Mouse (Mus musculus) neural tube, embryonic 15.5 days (tissue): Measurements from ENCODE around the gene Pcp2. TPM values are rescaled to one million over a fixed set of nuclear protein-coding genes. Genes with fewer than 3 reads are reported as not detected.

Experiments used
- ATAC-seq: fragments of 200-750 bp; cut with Nextera tagmentation; 2 replicates; pipeline ENCODE4 v1.8.0; 2017; ENCODE audit warnings: mild to moderate bottlenecking, moderate TSS enrichment, moderate library complexity; ENCODE audit not compliant: low FRiP score
- H3K27ac ChIP-seq: fragments of 300-500 bp; sonication (generic); replicated peaks from 2 replicates; pipeline ENCODE4 v1.5.1; 2015; ENCODE audit warnings: mild to moderate bottlenecking, inconsistent platforms
- H3K27me3 ChIP-seq: fragments of 300-500 bp; sonication (generic); replicated peaks from 2 replicates; pipeline ENCODE4 v1.6.1; 2015; ENCODE audit warnings: inconsistent platforms
- H3K36me3 ChIP-seq: fragments of 300-500 bp; sonication (generic); 2 replicates; pipeline ENCODE4 v1.6.1; 2015; ENCODE audit warnings: inconsistent platforms
- H3K4me1 ChIP-seq: fragments of 300-500 bp; sonication (generic); 2 replicates; pipeline ENCODE4 v1.6.1; 2015; ENCODE audit warnings: inconsistent platforms
- H3K4me2 ChIP-seq: fragments of 300-500 bp; sonication (generic); 2 replicates; pipeline ENCODE4 v1.6.1; 2015; ENCODE audit warnings: inconsistent platforms, mild to moderate bottlenecking, moderate library complexity
- H3K4me3 ChIP-seq: fragments of 300-500 bp; sonication (generic); replicated peaks from 2 replicates; pipeline ENCODE4 v1.5.1; 2015; ENCODE audit warnings: mild to moderate bottlenecking, inconsistent platforms
- H3K9ac ChIP-seq: fragments of 300-500 bp; sonication (generic); replicated peaks from 2 replicates; pipeline ENCODE4 v1.6.1; 2015; ENCODE audit warnings: mild to moderate bottlenecking, inconsistent platforms
- H3K9me3 ChIP-seq: fragments of 300-500 bp; sonication (generic); replicated peaks from 2 replicates; pipeline ENCODE4 v1.6.1; 2016; ENCODE audit warnings: inconsistent platforms
- WGBS: fragments of 180-500 bp; shearing (Covaris S2); methylation state at CpG from one replicate; pipeline ENCODE4 v1.1.7; 2015; ENCODE audit warnings: mixed read lengths; 5-methylcytosine and 5-hydroxymethylcytosine counted together
- polyA plus RNA-seq: library from polyadenylated mRNA; unstranded; fragments of >200 nt; fragmentation: Nextera tagmentation; extraction: Ambion mirVana; gene quantifications from 2 replicates; pipeline ENCODE4 v1.2.1, GENCODE M21; 2015

The Pcp2 gene
- polyA plus RNA-seq, 1 experiment from 2014 or later = 0.82 TPM

GRCm38 (mm10) chr8:3648990-3649389 is 23.6 kb upstream of the Pcp2 start:
- H3K4me3 ChIP-seq = no peak overlapping the region
- ATAC-seq = no peak
- WGBS = 42% methylated on average over 1 of the region's 1 CpGs
- no peaks in the 10 kb centered on the region for H3K27me3 ChIP-seq
- no peaks in the 10 kb centered on the region for H3K9me3 ChIP-seq
- H3K36me3 ChIP-seq = no peaks in the 10 kb centered on the region
- H3K9ac ChIP-seq = no peak overlapping the region
- no peak overlapping the region for H3K4me2 ChIP-seq
- H3K4me1 ChIP-seq = no peaks in the 10 kb centered on the region
- no peak overlapping the region for H3K27ac ChIP-seq

GRCm38 (mm10) chr8:3648268-3648667 is 22.9 kb upstream of the Pcp2 start:
- no peaks in the 10 kb centered on the region for H3K36me3 ChIP-seq
- no peak for ATAC-seq
- H3K4me2 ChIP-seq = no peak overlapping the region
- WGBS = 81% methylated on average over 2 of the region's 2 CpGs
- no peaks in the 10 kb centered on the region for H3K4me1 ChIP-seq
- no peak overlapping the region for H3K27ac ChIP-seq
- H3K9me3 ChIP-seq = no peaks in the 10 kb centered on the region
- no peak overlapping the region for H3K4me3 ChIP-seq
- H3K9ac ChIP-seq = no peak overlapping the region
- no peaks in the 10 kb centered on the region for H3K27me3 ChIP-seq

DNA sequence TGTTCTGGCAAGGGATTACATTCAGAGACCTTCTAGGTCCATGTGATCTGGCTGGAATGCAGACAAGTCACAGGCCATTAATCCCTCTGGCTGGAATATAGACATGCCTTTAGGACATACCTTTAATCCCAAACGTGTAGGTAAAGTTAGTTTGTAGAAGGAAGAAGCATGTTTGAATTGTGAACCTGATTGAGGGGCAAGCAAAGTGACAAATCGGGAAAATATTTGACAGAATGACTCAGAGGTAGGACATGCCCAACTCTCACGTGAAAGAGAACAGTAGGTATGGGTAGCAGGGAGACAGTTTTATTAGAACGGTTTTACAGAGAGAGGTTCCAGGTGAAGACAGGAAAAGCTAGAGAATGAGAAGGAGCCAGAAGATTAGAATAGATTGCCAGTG is 22.2 kb upstream of the Pcp2 start:
- no peaks in the 10 kb centered on the region for H3K4me1 ChIP-seq
- H3K36me3 ChIP-seq = no peaks in the 10 kb centered on the region
- H3K4me2 ChIP-seq = no peak overlapping the region
- H3K27me3 ChIP-seq = no peaks in the 10 kb centered on the region
- no peaks in the 10 kb centered on the region for H3K9me3 ChIP-seq
- WGBS = 84% methylated on average over 4 of the region's 4 CpGs
- no peak overlapping the region for H3K9ac ChIP-seq
- no peak overlapping the region for H3K4me3 ChIP-seq
- no peak for ATAC-seq
- no peak overlapping the region for H3K27ac ChIP-seq

DNA sequence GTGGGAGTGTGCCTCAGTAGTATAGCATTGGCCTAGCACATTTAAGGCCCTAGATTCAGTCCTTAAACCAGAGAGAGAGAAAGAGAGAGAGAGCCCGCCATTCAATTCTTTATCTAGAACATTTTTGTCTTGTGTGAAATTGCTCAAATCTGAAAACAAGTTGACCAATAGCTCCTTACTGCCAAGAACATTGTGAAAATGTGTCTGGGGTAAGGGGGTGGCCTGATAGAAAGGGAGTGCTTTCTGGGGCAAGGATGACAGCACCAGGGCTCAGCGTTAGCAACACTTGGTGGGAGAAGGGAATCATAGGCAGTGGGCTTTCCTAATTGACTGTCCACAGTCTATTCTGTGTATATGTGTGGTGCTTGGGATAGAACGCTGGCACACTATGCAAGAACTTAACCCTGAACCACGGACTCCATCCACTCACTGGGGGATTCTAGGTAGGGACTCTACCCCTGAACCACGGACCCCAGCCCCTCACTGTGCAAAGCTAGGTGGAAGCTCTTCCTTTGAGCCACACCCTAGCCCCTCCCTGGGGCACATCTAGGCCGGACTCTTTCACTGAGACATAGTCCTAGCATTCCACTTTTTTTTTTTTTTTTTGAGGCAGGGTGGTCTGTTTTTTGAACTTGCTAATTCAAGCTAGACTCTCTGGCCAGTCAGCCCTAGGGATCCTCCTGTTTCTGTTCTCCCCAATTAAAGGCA is 21.6 kb upstream of the Pcp2 start:
- no peak overlapping the region for H3K4me3 ChIP-seq
- H3K27ac ChIP-seq = no peak overlapping the region
- no peak overlapping the region for H3K9ac ChIP-seq
- H3K4me2 ChIP-seq = no peak overlapping the region
- H3K9me3 ChIP-seq = no peaks in the 10 kb centered on the region
- WGBS = 88% methylated on average over 6 of the region's 6 CpGs
- no peak for ATAC-seq
- H3K4me1 ChIP-seq = no peaks in the 10 kb centered on the region
- no peaks in the 10 kb centered on the region for H3K27me3 ChIP-seq
- no peaks in the 10 kb centered on the region for H3K36me3 ChIP-seq

DNA sequence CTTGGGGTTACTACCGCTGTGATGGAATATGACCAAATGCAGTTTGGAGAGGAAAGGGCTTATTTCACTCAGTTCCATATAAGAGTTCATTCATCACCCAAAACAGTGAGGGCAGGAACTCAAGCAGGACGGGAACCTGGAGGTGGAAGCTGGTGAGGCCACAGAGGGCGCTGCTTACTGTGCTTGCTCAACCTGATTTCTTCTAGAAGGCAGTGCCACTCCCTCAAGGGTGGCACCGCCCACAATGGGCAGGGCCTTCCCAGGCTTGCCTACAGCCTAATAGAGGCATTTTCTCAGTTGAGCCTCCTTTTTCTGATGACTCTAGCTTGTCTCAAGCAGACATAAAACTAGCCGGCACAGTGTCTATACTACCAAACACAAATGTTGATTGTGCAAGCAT is 20.5 kb upstream of the Pcp2 start:
- no peak for ATAC-seq
- Histone ChIP-seq H3K36me3 (no peaks in the 10 kb centered on the region), H3K4me2 (no peak overlapping the region), H3K9ac (no peak overlapping the region), H3K4me1 (no peaks in the 10 kb centered on the region), H3K4me3 (no peak overlapping the region), H3K9me3 (no peaks in the 10 kb centered on the region), H3K27ac (no peak overlapping the region), H3K27me3 (no peaks in the 10 kb centered on the region)
- WGBS = 26% methylated on average over 5 of the region's 5 CpGs

- Histone ChIP-seq H3K4me1 (peaks cover 13% of the 10 kb centered on the region), H3K27ac (no peak overlapping the region), H3K27me3 (peaks cover 10% of the 10 kb centered on the region), H3K36me3 (no peaks in the 10 kb centered on the region), H3K4me2 (peak overlapping the region; percentile 81), H3K9me3 (no peaks in the 10 kb centered on the region), H3K4me3 (peak overlapping the region; percentile 48), H3K9ac (peak overlapping the region; percentile 42; the same call in 1 of the 2 replicates)
- 20% methylated on average over 8 of the region's 8 CpGs for WGBS
- no peak for ATAC-seq
These were observed 6.1 kb upstream of the Pcp2 start for GRCm38 (mm10) chr8:3631478-3631875.

DNA sequence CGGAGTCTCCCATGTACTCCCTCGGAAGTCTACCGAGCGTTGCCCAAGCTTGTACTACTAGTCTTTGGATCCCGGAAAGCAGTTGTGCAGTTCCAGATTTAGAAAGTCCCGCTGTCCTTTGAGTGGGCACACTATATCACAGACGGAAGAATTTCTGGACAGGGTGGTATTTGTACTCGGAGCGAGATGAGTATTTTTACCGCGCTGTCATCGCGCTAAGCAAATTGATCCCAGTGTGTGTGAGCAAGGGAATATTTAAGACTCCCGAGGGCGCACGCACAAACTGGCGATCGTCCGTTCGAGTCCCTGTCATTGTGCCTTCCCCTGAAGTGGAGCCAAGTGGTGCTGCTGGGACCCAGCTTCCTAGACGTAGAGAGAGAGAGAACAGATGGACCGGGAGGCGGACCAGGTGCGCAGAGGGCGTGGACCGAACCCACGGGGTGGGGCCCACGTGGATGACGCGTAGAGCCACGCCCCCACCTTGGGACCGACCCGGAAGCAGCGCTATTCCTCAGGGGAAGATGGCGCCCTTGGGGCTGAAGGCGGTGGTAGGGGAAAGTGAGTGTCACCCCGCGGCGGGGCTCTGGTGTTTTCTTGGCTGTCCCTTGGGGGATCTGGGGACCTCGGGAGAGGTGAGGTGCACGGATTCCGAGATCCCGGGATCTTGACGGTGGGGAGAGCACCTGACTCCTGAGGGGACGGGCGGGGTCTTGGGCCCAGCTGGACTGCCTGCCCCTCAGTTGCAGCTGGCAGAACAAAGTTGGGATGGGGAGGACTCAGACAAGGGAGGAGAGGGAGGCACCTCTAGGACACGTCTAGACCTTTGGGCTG is 5.5 kb upstream of the Pcp2 start, which contains the start of gene Stxbp2:
TSS of gene Stxbp2 (plus strand) at position 309 of the 831 bp plus-strand sequence.
- Histone ChIP-seq H3K27ac (no peak within 1 kb of the TSS), H3K4me2 (peak within 1 kb of the TSS; percentile 81), H3K4me3 (peak within 1 kb of the TSS; percentile 48), H3K4me1 (peaks cover 13% of the 10 kb centered on the region), H3K9me3 (no peaks in the 10 kb centered on the region), H3K9ac (peak within 1 kb of the TSS; percentile 42), H3K36me3 (no peaks in the 10 kb centered on the region), H3K27me3 (peaks cover 10% of the 10 kb centered on the region)
- WGBS = 6% methylated on average over 47 of the region's 47 CpGs
- peak; percentile 82 for ATAC-seq

DNA sequence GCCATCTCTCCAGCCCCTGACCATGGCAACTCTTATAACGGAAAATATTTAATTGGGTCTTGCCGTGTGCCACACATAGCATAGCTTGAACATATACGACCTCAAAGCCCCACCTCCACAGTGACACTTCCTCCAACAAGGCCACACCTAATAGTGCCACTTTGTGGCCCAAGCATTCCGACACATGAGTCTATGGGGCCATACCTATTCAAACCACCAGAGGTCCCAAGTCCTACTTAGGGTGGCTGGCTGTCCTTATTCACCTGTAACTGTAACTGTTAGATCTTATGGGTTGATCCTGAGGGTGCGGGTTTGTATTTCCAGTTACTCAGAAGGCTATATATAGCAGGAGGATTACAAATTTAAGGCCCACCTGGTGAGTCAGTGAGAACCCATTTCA is 2.7 kb upstream of the Pcp2 start:
- Histone ChIP-seq H3K4me2 (no peak overlapping the region), H3K9me3 (no peaks in the 10 kb centered on the region), H3K4me3 (no peak overlapping the region), H3K9ac (no peak overlapping the region), H3K27ac (no peak overlapping the region), H3K4me1 (peaks cover 13% of the 10 kb centered on the region), H3K27me3 (peaks cover 10% of the 10 kb centered on the region), H3K36me3 (no peaks in the 10 kb centered on the region)
- WGBS = 26% methylated on average over 5 of the region's 5 CpGs
- peak; percentile 15; the same call in 1 of the 2 replicates for ATAC-seq

GRCm38 (mm10) chr8:3626971-3627370 is 1.6 kb upstream of the Pcp2 start:
- ATAC-seq = no peak
- Histone ChIP-seq H3K9ac (no peak overlapping the region), H3K36me3 (no peaks in the 10 kb centered on the region), H3K9me3 (no peaks in the 10 kb centered on the region), H3K27ac (no peak overlapping the region), H3K27me3 (peaks cover 10% of the 10 kb centered on the region), H3K4me2 (no peak overlapping the region), H3K4me1 (peaks cover 20% of the 10 kb centered on the region), H3K4me3 (no peak overlapping the region)
- WGBS = 65% methylated on average over 5 of the region's 5 CpGs

GRCm38 (mm10) chr8:3622119-3622518 is 3.2 kb downstream of the Pcp2 start:
- H3K4me1 ChIP-seq = peaks cover 28% of the 10 kb centered on the region
- H3K27ac ChIP-seq = no peak overlapping the region
- no peaks in the 10 kb centered on the region for H3K27me3 ChIP-seq
- peak overlapping the region; percentile 73 for H3K9ac ChIP-seq
- no peak for ATAC-seq
- WGBS = 70% methylated on average over 8 of the region's 8 CpGs
- no peaks in the 10 kb centered on the region for H3K9me3 ChIP-seq
- H3K36me3 ChIP-seq = peaks cover 14% of the 10 kb centered on the region
- peak overlapping the region; percentile 79 for H3K4me3 ChIP-seq
- H3K4me2 ChIP-seq = peak overlapping the region; percentile 85

GRCm38 (mm10) chr8:3621199-3621970 is 4.0 kb downstream of the Pcp2 start, which contains the start of the genes Xab2 and Pet100:
TSS of gene Xab2 (minus strand) at chr8:3621316.
TSS of gene Pet100 (plus strand) at chr8:3621548.
- H3K4me1 ChIP-seq = peaks cover 28% of the 10 kb centered on the region
- H3K27ac ChIP-seq = 0 out of 2 replicates have a peak within 1 kb of the TSS, but pooled peaks have one; percentile 48
- peaks cover 20% of the 10 kb centered on the region for H3K36me3 ChIP-seq
- under 1% methylated on average over 37 of the region's 37 CpGs for WGBS
- H3K4me3 ChIP-seq = peak within 1 kb of the TSS; percentile 79
- H3K9me3 ChIP-seq = no peaks in the 10 kb centered on the region
- no peaks in the 10 kb centered on the region for H3K27me3 ChIP-seq
- H3K9ac ChIP-seq = peak within 1 kb of the TSS; percentile 80
- peak; percentile 97 for ATAC-seq
- peak within 1 kb of the TSS; percentile 89 for H3K4me2 ChIP-seq
